Mouse (Mus musculus) megakaryocyte, embryonic 14.5 days (primary cell): Measurements from ENCODE around the gene Vezt. TPM values are rescaled to one million over a fixed set of nuclear protein-coding genes. Genes with fewer than 3 reads are reported as not detected.

Experiments
- H3K27me3 ChIP-seq: replicated peaks from 2 replicates; pipeline ENCODE3; 2012; ENCODE audit warnings: inconsistent platforms
- H3K36me3 ChIP-seq: replicated peaks from 2 replicates; pipeline ENCODE3; 2012; ENCODE audit warnings: low read length, inconsistent platforms, mixed read lengths
- H3K4me1 ChIP-seq: 2 replicates; pipeline ENCODE4 v1.6.1; 2012; ENCODE audit warnings: inconsistent platforms
- H3K4me3 ChIP-seq: replicated peaks from 2 replicates; pipeline ENCODE3; 2012; ENCODE audit warnings: moderate library complexity, mild to moderate bottlenecking, inconsistent platforms
- H3K9me3 ChIP-seq: 2 replicates; pipeline ENCODE4 v1.6.1; 2012; ENCODE audit warnings: inconsistent platforms
- FLI1 ChIP-seq: IDR thresholded peaks from 2 replicates; pipeline ENCODE4 v1.6.1; 2012; ENCODE audit warnings: low read length, inconsistent platforms, mixed read lengths
- GATA1 ChIP-seq: IDR thresholded peaks from 3 replicates; pipeline ENCODE4 v1.6.1; 2012; ENCODE audit warnings: mixed read lengths, low read length, inconsistent platforms, borderline replicate concordance
- polyA plus RNA-seq: library from polyadenylated mRNA; stranded (reverse); fragments of >175 nt; gene quantifications from 2 replicates; pipeline ENCODE4 v1.2.3, GENCODE M21; 2012; ENCODE audit warnings: low replicate concordance; ENCODE audit not compliant: insufficient read depth

Vezt gene
- polyA plus RNA-seq, 1 experiment, result 1.7 TPM

- Histone ChIP-seq H3K4me1 (no peaks in the 10 kb centered on the region), H3K4me3 (no peak overlapping the region), H3K27me3 (peaks cover 12% of the 10 kb centered on the region), H3K9me3 (no peaks in the 10 kb centered on the region), H3K36me3 (no peaks in the 10 kb centered on the region)
- TF ChIP-seq FLI1 (no peak), GATA1 (no peak)
These were observed 26.7 kb upstream of the Vezt start for GRCm38 (mm10) chr10:94062357-94062756.

DNA sequence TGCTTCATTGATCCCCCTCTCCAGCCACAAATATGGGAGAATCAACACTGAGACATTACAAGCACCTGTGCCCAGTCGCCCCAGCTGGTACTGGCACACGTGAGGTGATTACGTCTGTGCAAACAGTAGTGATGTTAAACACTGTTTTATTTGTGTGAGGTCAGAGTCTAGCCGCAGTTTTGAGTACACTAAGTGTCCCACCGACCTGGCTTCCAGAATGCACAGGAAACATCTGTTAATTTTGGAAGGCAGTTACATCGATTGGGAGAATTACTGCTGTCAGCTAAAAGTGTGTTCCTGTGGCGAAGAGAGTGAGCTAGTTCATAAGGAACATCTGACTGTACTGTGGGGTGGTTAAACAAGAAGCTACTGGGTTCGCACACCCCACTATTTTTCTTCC is 24.6 kb upstream of the Vezt start:
- no peak for TF ChIP-seq FLI1
- TF ChIP-seq GATA1, result no peak
- no peak overlapping the region for H3K4me3 ChIP-seq
- H3K9me3 ChIP-seq, result no peaks in the 10 kb centered on the region
- H3K27me3 ChIP-seq, result peaks cover 10% of the 10 kb centered on the region
- no peaks in the 10 kb centered on the region for H3K36me3 ChIP-seq
- H3K4me1 ChIP-seq, result no peaks in the 10 kb centered on the region

DNA sequence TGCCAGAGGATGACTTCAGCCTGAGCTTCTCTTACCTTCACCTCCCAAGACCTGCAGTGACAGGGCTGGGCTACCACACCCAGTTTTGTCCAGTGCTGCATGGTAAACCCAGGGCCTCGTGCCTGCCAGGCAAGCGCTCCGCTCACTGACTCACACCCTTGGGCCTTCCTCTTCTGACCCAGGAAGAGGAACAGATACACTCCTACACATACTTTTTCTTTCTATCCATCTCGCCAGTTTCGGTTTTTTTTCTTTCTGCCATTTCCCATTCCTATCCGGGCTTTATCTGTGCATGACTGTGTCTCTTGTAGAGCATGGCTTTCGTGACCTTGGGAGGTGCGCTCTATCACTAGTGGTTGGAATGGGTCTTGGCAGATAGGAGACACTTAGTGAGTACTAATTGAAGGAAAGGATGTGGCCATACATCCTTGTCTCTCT is 24.0 kb upstream of the Vezt start:
- no peaks in the 10 kb centered on the region for H3K9me3 ChIP-seq
- no peaks in the 10 kb centered on the region for H3K4me1 ChIP-seq
- no peaks in the 10 kb centered on the region for H3K36me3 ChIP-seq
- TF ChIP-seq GATA1, result no peak
- TF ChIP-seq FLI1, result no peak
- no peak overlapping the region for H3K4me3 ChIP-seq
- H3K27me3 ChIP-seq, result peaks cover 9% of the 10 kb centered on the region

DNA sequence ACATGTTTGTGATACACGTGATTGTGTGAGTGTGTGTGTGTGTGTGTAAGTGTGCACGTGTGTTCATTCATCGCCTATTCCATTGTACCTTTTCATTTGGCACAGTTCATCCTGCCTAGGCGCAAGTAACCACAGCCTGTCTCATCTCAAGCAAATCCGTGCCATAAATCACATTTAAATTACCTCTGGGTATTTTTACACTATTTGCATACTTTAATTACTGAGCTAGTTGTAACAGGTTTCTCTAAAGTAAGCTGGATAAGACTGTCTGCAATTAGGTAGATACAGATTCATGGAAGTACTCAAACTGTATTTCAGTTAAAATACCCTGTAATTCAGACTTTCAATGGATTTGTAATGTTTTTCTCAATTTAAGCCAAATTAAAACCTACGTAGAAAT is 20.9 kb upstream of the Vezt start:
- Histone ChIP-seq H3K9me3 (no peaks in the 10 kb centered on the region), H3K4me1 (no peaks in the 10 kb centered on the region), H3K36me3 (no peaks in the 10 kb centered on the region), H3K4me3 (peak overlapping the region; percentile 23), H3K27me3 (peaks cover 15% of the 10 kb centered on the region)
- TF ChIP-seq GATA1 (no peak), FLI1 (no peak)

- TF ChIP-seq FLI1, result no peak
- TF ChIP-seq GATA1, result no peak
- Histone ChIP-seq H3K27me3 (peaks cover 9% of the 10 kb centered on the region), H3K4me3 (no peak overlapping the region), H3K9me3 (no peaks in the 10 kb centered on the region), H3K4me1 (peaks cover 7% of the 10 kb centered on the region), H3K36me3 (no peaks in the 10 kb centered on the region)
These were observed 15.1 kb upstream of the Vezt start for GRCm38 (mm10) chr10:94050736-94051135.

- Histone ChIP-seq H3K36me3 (no peaks in the 10 kb centered on the region), H3K4me1 (peaks cover 7% of the 10 kb centered on the region), H3K9me3 (no peaks in the 10 kb centered on the region), H3K4me3 (no peak overlapping the region), H3K27me3 (peaks cover 19% of the 10 kb centered on the region)
- TF ChIP-seq FLI1 (no peak), GATA1 (no peak)
These were observed 13.5 kb upstream of the Vezt start for GRCm38 (mm10) chr10:94049121-94049520.

GRCm38 (mm10) chr10:94047845-94048559 is 12.4 kb upstream of the Vezt start:
- Histone ChIP-seq H3K27me3 (peaks cover 27% of the 10 kb centered on the region), H3K4me1 (peaks cover 7% of the 10 kb centered on the region), H3K36me3 (no peaks in the 10 kb centered on the region), H3K4me3 (no peak overlapping the region), H3K9me3 (no peaks in the 10 kb centered on the region)
- TF ChIP-seq FLI1 (no peak), GATA1 (no peak)

DNA sequence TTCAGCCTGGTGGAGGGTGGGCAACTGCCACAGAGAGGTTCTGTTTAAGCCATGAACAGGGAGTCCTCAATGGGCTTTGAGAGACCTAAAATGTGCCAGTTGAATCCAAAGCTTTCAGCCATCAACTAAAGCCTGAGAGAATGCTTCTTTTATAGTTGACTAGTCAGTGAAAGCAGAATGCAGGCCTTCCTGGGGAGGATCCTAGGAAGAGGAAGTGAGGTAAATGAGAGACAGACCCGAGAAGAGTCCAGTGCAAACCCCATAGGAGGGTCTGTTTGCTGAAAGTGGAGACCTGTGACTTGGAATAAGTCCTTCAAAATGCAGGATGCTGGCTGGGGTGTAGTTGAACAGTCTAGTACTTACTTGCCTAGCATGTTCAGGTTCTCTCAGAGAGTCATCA is 11.4 kb upstream of the Vezt start:
- Histone ChIP-seq H3K27me3 (peaks cover 23% of the 10 kb centered on the region), H3K9me3 (peaks cover 3% of the 10 kb centered on the region), H3K4me3 (no peak overlapping the region), H3K36me3 (no peaks in the 10 kb centered on the region), H3K4me1 (peaks cover 7% of the 10 kb centered on the region)
- TF ChIP-seq FLI1 (no peak), GATA1 (no peak)

- H3K27me3 ChIP-seq, result peaks cover 27% of the 10 kb centered on the region
- no peaks in the 10 kb centered on the region for H3K36me3 ChIP-seq
- TF ChIP-seq FLI1 (no peak), GATA1 (no peak)
- H3K9me3 ChIP-seq, result peaks cover 5% of the 10 kb centered on the region
- no peak overlapping the region for H3K4me3 ChIP-seq
- H3K4me1 ChIP-seq, result peaks cover 7% of the 10 kb centered on the region
These were observed 9.7 kb upstream of the Vezt start for GRCm38 (mm10) chr10:94045301-94045700.

GRCm38 (mm10) chr10:94043908-94044307 is 8.3 kb upstream of the Vezt start:
- Histone ChIP-seq H3K4me3 (no peak overlapping the region), H3K4me1 (peaks cover 7% of the 10 kb centered on the region), H3K9me3 (peaks cover 5% of the 10 kb centered on the region), H3K36me3 (no peaks in the 10 kb centered on the region), H3K27me3 (peaks cover 36% of the 10 kb centered on the region)
- TF ChIP-seq GATA1 (no peak), FLI1 (no peak)
